31 mouse cellular contexts compared by ENCODE assay signal in genomic region chr5:80578741-80579140, GRCm38 (mm10).
"Had no signal": no experiment of that assay in that cellular context is flagged by ENCODE, and none has a peak within 500 bp of the region (broad histone marks: within the 10 kb centered on the region; RNA-seq: fewer than 3 reads in every experiment).

No protein-coding gene starts in this region.

- H3K9ac ChIP-seq: limb, embryonic 12.5 days; limb, embryonic 13.5 days; limb, embryonic 15.5 days; liver, embryonic 12.5 days; liver, embryonic 13.5 days; liver, embryonic 14.5 days; liver, embryonic 15.5 days; lung, embryonic 14.5 days; lung, embryonic 15.5 days; midbrain, embryonic 12.5 days; midbrain, embryonic 13.5 days; midbrain, embryonic 15.5 days; neural tube, embryonic 12.5 days had no signal

- H3K4me3 ChIP-seq: left cerebral cortex, adult 2 months; limb, embryonic 10.5 days; limb, embryonic 12.5 days; limb, embryonic 13.5 days; limb, embryonic 15.5 days; liver, embryonic 12.5 days; liver, embryonic 13.5 days; liver, embryonic 15.5 days; lung, embryonic 15.5 days; megakaryocyte, embryonic 14.5 days; midbrain, embryonic 10.5 days; midbrain, embryonic 12.5 days; midbrain, embryonic 13.5 days; midbrain, embryonic 15.5 days; myocyte; neural tube, embryonic 12.5 days had no signal

- H3K4me2 ChIP-seq: limb, embryonic 12.5 days; limb, embryonic 13.5 days; limb, embryonic 15.5 days; liver, embryonic 11.5 days; liver, embryonic 12.5 days; liver, embryonic 13.5 days; liver, embryonic 15.5 days; lung, embryonic 14.5 days; lung, embryonic 15.5 days; midbrain, embryonic 11.5 days; midbrain, embryonic 12.5 days; midbrain, embryonic 13.5 days; midbrain, embryonic 15.5 days; neural tube, embryonic 12.5 days had no signal

- H3K36me3 ChIP-seq: limb, embryonic 10.5 days; limb, embryonic 12.5 days; limb, embryonic 13.5 days; limb, embryonic 15.5 days; liver, embryonic 12.5 days; liver, embryonic 13.5 days; liver, embryonic 15.5 days; lung, embryonic 15.5 days; midbrain, embryonic 10.5 days; midbrain, embryonic 12.5 days; midbrain, embryonic 13.5 days; midbrain, embryonic 15.5 days; neural tube, embryonic 12.5 days had no signal

- DNase-seq: left cerebral cortex, postnatal 4 days; liver; liver, embryonic 13.5 days; lung, adult 2 months; lung, embryonic 14.5 days; lung, postnatal 10 days; lung, postnatal 14 days; lung, postnatal 36 days; lung, postnatal 4 days; midbrain, embryonic 14.5 days had no signal

- ATAC-seq: liver, embryonic 12.5 days; lung, postnatal 0 days; midbrain, embryonic 13.5 days; midbrain, embryonic 15.5 days; midbrain, embryonic 16.5 days had no signal

- H3K27me3 ChIP-seq: limb, embryonic 12.5 days; limb, embryonic 13.5 days; limb, embryonic 15.5 days; liver, embryonic 12.5 days; liver, embryonic 13.5 days; liver, embryonic 15.5 days; lung, embryonic 15.5 days; megakaryocyte, embryonic 14.5 days; midbrain, embryonic 12.5 days; midbrain, embryonic 13.5 days; midbrain, embryonic 15.5 days; neural tube, embryonic 12.5 days had no signal

- H3K4me1 ChIP-seq: limb, embryonic 10.5 days; limb, embryonic 12.5 days; limb, embryonic 13.5 days; limb, embryonic 15.5 days; liver, embryonic 12.5 days; liver, embryonic 13.5 days; liver, embryonic 15.5 days; lung, embryonic 15.5 days; megakaryocyte, embryonic 14.5 days; midbrain, embryonic 10.5 days; midbrain, embryonic 12.5 days; midbrain, embryonic 13.5 days; midbrain, embryonic 15.5 days; neural tube, embryonic 12.5 days had no signal

- H3K27ac ChIP-seq: left cerebral cortex, adult 2 months; limb, embryonic 10.5 days; limb, embryonic 12.5 days; limb, embryonic 13.5 days; limb, embryonic 15.5 days; liver, embryonic 12.5 days; liver, embryonic 13.5 days; liver, embryonic 14.5 days; liver, embryonic 15.5 days; lung, embryonic 15.5 days; macrophage; midbrain, embryonic 10.5 days; midbrain, embryonic 12.5 days; midbrain, embryonic 13.5 days; midbrain, embryonic 15.5 days; neural tube, embryonic 12.5 days had no signal

- H3K9me3 ChIP-seq: limb, embryonic 10.5 days; limb, embryonic 12.5 days; limb, embryonic 13.5 days; limb, embryonic 15.5 days; liver, embryonic 12.5 days; liver, embryonic 13.5 days; liver, embryonic 15.5 days; lung, embryonic 15.5 days; megakaryocyte, embryonic 14.5 days; midbrain, embryonic 10.5 days; midbrain, embryonic 12.5 days; midbrain, embryonic 13.5 days; midbrain, embryonic 15.5 days; neural tube, embryonic 12.5 days had no signal
